Mouse (Mus musculus): ENCODE data around the gene Tmem59.
A peak's percentile ranks its signal among the peaks of the same experiment; 100 is the strongest.

The Tmem59 gene

DNA sequence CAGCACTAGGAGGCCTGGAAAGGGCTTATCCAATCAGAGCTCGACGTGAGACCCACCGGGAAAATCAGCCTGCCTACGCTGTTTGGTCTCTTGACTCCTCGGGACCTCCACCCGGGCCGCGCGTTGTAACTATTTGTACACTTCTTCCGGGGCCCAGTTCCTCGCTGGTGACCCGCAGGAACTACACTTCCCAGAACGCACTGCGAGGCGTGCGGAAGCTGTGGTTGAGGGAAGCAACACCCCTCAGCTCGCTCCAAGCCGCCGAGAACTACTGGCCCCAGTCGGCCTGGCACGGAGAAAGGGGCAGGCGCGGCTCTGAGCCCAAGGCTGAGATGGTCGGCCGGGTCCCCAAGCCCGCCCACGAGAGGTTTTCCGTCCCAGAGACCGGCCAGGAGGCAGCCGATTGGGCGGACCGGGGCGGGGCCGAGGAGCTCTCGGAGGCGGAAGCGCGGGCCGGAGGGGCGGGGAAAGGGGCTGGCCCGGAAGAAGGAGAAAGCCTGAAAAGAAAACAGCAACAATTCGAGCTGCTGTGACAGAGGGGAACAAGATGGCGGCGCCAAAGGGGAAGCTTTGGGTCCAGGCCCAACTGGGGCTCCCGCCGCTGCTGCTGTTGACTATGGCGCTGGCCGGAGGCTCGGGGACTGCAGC, at the start of gene Tmem59:
Tmem59 (plus strand) TSS at position 218 of the 648 bp plus-strand sequence.
- peak; percentile 96 for DNase-seq (ENCODE audit: low spot score)

DNA sequence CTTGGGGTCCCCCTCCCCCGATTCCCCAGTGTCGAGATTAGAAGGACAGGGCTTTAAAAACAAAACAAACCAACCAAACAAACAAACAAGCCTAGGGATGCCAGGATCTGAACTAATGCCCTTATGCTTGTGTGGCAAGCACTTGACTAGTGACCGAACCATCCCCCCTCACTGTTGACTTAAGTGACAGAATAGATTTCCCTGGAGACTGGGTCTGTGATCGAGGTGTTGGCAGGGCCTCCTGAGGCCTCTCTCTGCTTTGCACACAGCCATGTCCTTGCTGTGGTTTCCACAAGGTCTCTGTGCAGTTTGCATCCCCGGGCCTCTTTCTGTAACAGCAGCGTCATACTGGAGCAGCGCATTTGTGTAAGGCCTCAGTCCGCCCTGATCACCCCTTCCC, 48.8 kb upstream of the Tmem59 start:
- DNase-seq (ENCODE audit: low spot score), result no peak

DNA sequence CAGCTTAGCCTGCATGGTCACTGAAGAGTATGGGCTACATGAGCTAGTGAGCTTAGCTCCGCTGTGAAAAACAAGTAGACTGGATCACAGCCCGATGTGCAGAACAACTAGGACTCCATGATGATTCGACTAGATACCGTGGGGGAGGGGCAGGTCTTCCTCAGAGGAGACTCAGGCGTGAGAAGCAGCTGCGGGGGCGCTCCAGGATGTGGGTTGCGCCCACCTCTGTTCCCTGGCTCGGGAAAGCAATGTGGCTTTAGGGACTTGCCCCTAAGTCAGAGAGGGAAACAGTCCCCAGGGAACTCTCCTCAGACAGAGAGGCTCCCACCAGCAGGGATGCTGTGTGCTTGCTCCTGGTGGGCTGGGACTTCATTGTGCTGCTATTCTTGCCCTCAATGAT, 47.7 kb upstream of the Tmem59 start:
- DNase-seq (ENCODE audit: low spot score), result peak; percentile 39

DNA sequence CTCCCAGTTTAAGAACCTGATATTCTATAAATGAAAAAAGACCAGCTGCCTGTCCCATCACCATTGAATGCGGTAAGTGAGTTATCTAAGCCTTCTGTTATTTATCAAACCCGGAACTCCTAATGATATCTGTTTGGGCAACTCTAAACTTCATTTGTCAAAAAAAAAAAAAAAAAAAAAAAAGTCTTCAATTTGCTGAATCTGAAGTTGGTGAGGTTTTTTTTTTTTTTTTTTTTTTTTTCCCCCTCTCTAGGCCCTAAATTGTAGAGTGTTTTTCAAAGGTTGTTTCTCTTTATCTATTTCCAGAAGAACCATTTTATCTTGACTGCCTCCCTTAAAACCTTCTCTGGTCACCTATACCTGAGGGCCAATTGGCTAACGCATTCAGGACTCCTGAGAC, 43.3 kb upstream of the Tmem59 start:
- no peak for DNase-seq (ENCODE audit: low spot score)

DNA sequence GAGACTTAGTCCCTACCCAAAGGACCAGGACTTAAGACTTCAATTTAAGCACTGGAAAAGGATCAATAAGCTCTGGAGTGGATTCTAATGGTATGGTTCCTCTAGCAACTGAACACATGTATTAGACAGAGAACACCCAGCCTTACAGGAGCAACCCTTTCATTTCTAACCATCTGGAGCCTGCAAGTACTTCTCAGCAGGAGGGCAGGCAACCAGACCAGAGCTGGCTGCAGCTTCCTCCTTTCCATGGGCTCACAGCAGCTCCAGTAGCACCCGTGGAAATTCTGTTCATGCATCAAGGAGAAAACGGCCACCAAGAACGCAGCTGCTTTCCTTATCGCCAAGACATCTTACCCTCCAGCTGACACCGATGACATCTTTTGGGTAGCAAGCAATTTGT, 42.5 kb upstream of the Tmem59 start:
- DNase-seq (ENCODE audit: low spot score), result no peak

DNA sequence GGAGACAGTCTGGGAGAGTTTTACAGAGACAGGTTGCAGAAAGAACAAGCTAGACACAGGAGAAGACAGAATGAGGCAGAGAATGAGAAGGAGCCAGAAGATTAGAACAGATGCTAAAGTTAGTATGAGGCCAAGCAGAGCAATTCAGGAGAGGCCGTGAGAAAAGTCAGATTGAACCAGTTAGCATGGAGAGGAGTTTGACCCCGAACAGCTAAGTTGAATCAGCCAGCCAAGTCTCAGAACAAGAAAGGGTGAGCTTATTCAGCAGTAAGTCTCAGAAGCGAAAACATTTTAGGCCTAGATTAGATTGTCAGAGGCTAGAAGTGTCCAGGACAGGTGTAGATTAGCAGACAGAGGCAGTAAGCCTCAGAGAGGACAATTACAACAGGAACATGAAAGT, 41.7 kb upstream of the Tmem59 start:
- DNase-seq (ENCODE audit: low spot score), result no peak

DNA sequence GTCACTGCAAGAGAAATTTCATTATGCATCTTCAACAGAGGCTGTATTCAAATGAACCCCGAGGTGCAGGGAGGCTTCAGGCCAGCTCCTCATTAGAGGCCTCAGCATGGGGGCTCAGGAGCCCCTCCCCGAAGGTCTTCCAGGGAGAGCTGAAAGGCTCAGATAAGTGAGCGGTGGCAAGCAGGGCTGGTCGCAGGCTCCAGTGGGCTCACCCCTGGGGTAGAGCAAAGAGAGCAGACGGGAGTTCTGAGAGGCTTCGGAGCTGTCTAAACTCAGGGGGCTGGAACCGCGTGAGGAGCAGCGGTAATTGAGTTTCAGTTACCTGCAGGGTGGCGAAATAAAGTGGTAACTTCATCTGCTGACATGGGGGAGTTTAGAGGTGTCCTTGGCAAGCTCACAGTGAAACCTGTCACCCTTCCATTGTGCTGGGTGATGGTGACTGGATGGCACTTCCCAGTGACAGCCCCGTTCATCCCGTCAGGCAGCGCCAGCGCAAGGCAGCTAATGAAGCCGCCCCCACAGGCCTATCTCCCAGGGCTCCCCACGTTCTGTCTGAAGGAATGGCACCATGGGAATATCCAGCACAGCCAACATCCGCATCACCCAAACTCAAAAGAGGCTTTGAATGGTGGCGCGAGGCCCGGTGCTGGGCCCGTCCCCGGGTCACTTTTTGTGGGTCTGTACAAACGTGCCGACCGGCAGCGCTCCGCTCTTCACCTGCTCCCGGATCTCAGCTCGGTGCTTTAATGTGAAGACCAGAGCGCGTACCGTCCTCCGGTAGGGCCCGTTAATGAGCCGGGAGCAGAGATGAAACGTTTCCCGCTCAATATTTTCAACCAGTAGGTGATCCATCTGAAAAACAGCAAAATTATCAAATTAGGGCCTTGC, 39.0 kb upstream of the Tmem59 start:
- DNase-seq (ENCODE audit: low spot score), result no peak

DNA sequence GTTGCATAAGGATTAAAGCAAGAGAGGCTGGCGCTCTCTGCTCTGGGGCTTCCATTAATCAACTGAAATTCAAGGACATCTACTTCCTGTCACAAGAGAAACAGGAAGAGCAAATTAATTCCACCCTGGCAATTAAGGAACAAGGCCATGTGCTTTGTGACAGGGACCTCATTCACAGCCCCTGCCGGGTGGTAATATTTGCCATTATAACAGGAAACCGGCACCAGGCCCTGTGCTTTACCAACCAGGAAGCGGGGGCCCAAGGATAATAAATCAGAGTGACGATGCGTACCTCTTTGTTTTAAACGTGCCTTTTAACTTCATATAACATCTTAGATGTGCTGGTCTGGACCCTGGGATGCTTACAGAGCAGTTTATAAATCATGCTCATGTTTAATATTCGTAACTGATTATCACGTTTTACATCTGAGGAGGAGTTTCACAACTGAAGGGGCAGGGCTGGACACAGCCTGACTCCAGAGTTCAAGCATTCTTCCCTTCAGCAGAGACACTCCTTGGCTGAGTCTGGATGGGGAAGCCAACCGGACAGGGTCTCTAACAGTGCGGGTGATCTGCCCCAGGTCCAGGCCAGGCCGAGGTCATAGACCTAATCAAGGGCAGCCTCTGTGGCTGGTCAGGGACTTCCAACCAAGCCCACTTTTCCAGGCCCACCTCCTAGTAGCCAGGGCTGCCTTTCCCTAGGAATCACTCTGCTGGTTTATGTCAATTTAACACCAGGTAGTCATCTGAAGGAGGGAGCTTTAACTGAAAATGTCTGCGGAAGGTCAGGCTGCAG, 38.2 kb upstream of the Tmem59 start:
- DNase-seq (ENCODE audit: low spot score), result no peak

DNA sequence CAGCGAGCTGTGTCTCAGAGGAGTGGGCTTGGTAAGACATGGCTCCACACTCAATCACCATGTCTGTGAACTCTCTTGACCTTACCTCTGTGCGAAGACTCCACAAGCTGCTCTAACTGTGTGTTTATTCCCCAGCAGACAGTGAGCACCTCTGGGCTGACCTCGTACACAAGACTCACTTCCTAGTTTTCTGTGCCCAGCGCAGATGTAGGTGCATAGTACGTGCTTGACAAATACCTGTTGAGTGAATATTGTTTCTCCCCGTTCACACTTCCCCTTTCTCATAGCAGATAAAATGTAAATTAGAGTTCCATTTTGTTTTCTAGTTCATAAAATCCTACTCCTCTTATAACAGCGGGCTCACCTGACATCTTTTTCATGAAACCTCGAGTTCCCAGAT, 34.7 kb upstream of the Tmem59 start:
- DNase-seq (ENCODE audit: low spot score), result no peak

DNA sequence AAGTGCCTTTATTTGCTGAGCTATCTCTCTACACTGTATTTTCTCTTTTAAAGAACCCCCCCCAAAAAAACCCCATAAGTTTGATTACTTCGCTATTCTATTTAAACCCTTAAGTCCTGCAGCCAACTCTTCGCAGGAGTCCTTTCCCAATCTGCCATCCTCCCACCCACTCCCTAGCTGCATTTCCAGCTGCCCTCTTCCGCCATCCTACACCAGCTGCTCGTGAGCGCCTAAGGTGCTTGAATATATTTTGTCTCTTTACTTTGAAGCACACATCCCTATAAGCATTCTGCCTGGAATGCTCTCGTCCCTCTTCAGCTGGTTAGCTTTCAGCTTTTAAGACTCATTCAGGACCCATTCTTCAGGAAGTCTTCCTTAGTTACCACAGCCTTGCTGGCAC, 27.2 kb upstream of the Tmem59 start:
- no peak for DNase-seq (ENCODE audit: low spot score)

DNA sequence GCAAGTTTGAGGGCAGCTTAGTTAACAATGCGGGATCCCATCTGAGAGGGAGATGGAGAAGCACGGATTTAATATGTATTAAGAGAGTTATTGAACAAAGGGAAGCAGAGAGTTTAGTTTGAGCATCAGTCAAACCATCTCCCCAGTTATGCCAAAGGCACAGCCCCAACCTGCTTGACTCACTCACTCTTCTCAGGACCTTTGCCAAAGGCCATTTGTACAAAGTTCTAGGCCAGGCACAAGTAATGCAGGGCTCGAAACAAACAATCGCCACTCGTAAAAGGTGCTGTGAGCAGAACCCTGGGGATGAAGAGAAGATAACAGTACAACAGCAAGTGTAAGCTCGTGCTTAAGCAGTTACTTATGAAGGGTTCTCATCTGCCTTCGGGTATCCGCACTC, 25.6 kb upstream of the Tmem59 start:
- DNase-seq (ENCODE audit: low spot score), result no peak

DNA sequence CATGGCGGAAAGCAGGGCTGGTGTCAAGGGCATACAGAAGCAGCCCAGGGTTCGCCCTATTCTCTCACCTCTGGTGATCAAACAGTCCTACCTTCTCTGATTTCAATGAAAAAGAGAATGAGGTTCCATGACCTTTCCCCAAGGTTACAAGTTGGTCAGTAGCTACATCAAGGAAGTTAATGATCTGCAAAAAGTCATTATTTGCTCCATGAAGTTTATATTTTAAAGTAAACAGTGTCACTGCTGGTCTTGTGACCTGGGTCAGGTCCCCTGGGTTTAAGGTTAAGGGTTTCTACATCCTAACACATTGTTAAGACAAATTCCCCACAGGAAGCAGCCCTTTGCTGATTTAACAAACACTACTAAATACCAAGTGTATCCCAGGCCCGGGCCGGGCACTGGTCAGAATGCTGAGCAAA, 21.2 kb upstream of the Tmem59 start:
- DNase-seq (ENCODE audit: low spot score), result no peak

DNA sequence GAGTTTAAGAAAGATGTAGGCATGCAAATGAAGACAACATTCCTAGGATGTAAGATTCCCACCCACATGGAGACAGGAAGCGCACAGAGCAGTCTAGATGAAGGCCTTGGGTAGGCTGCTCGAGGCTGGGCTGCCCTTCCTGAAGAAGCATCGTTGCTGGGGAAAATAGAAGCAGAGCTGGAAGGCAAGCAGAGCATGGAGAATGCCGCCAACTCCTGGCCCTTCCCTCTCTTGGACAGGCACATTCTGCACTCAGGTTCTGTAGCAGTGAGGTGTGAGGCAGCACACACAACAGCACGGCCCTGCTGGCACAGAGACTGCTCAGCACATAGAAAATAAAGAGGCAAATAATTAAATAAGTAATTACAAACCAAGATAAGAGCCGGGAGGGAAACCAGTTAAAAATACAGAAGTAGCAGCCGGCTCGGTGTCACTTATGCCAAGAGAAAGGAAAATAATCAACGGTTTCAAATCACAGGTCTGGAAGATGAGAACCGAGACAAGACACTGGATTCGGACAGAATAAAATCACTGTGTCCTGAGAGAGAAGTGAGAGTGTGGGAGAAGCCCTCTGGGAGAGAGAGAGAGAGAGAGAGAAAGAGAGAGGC, 18.9 kb upstream of the Tmem59 start:
- no peak for DNase-seq (ENCODE audit: low spot score)

DNA sequence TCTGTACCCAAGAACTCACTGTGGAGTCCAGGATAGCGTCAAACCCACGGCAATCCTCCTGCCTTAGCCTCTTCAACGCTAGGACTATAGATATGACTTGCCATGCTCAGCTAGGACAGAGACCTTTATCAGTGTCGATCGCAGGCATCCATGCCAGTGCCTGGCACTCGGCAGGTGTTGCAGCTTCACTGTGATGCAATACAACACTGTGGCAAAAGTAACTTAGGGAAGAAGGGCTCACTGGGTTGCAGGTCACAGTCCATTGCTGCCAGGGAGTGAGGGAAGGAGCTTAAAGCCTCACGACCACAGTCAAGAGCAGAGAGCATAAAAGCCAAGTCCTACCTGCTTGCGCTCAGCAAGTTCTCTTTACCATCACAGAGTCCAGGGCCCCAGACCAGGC, 18.0 kb upstream of the Tmem59 start:
- DNase-seq (ENCODE audit: low spot score), result no peak

DNA sequence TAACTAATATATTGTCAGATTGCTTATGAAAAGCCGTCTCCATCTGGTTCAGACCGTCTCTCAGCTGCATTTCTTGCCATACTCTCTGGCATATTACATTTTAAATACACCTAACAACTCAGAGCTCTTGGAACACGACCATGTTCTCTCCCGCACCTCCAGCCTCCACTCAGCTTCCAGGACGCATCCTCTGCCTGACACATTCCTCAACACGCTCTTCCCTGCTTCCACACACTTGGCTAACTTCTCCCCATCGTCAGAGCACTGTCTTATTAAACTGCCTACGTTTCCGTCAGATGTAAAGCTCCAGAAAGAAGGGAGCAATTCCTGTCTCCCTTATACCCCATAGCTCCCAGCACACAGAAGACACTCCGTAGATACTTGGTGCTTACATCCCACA, 14.9 kb upstream of the Tmem59 start:
- DNase-seq (ENCODE audit: low spot score), result no peak

DNA sequence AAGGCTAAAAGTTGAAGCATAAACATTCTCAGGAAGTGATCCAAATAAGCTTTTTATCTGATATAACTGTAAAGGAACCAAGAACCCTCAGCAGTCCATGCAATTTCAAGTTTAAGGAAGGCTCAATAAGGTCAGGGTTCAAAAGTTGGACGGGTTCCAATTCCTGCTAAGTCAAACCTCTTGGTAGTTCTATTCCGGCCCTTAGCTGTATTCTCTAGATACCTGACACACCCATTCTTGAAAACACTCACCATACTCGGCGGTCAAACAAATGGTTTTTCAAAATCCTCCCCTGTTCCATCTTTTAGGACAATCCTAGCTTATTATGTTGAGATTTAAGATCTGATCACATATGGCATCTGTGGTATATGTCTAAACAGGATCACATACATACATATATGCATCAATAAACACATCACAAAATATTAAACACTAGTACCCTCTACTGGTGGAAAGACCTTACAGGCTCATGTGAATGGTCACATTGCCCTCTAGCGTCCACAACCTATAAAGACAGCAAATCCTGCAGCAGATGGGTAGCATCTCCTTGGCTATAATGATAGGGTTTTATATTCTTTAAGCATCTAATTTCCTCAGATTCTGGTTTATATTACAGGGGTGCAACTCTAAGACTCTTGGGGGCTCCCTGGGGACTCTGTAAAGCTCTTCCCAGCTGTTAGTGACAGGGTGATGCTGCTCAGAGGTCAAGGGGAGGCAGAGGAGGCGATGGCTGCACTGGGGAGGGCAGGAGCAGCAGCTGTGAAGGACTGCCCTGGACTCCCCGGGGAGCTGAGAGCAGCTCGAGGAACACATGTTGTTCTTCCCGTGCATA, 14.2 kb upstream of the Tmem59 start:
- peak; percentile 34 for DNase-seq (ENCODE audit: low spot score)

DNA sequence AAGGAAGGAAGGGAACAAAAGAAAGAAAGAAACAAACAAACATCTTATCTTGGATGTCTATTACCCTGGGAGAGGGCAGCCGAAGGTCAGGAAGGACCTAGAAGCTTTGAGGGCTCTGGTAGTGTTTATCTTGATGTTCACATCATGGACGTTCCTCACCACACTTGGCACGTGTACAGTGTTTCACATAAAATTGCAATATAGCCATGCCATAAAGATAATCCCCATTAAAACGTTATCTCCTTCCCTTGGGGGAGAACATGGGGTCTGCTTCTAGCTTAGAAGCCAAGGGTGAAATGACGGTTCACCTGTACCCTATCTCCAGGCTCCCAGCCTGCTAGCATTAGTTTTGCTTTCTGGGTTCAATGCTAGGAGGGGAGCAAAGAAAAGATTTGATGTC, 11.5 kb upstream of the Tmem59 start:
- DNase-seq (ENCODE audit: low spot score), result no peak

DNA sequence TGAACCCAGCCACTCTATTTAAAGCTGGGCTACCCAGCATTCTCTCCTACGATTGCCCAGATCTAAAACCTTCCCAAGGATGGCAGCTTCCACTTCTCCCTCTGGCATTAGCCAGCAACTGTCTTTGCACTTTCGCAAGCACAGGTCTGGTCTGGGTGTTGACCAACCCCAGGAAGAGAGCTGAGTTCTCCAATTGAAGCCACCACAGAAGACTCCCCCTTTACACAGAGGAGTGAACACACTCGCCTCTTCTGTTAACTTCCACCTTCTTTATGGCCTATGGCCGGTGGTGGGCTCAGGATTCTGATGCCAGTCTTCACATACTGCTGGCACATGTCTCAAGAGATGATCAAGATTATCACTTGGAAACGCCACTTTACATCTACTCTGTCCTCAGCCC, 10.4 kb upstream of the Tmem59 start:
- no peak for DNase-seq (ENCODE audit: low spot score)

DNA sequence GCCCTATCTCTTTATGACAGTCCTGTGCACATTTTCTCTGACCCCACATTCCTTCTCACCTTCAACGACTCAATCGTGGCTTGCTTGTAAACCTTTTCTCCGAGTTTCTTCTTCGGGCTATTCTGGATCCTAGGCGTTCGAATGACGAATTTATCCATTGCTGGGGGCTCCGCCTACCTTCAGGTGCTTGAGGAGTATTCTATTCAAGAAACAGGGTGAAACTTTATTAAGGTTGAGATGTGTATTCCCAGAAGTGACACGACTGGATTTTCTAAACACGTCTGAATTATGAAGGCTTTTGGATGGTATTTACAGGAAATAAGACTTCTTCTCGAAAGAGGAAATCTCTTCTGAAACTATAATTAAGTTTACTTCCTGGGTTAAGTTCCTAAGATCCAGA, 693 bp upstream of the Tmem59 start:
- no peak for DNase-seq (ENCODE audit: low spot score)

DNA sequence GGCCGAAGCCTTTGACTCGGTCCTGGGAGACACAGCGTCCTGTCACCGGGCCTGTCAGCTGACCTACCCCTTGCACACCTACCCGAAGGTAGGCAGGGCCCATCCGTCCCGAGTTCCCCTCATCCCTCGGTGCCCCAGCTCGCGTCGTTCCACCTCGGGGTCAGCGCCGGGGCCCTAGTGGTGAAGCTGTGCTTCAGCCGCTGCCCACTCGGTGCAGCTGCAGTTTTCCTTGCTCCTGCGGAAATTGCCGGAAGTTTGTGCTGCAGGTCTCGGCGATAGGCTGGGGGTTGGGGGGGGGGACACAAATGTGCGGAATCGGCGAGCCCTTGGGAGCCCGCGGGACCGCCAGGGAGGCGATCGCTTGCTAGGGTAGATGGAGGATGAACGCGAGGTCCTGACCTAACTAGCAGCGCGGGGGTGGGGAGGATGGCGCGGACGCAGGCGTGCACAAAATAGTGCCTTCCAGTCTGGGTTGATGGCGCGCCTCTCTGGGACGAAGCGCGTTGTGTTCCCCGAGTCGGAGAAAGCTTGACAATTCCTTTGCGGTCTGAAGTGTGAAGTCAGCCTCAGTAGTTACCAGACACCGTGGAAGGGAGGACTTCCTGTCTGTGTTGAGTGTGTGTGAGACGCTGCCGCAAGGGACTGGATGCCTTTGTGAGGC, 761 bp downstream of the Tmem59 start, which contains the start of gene Tceanc2:
Tceanc2 (minus strand) TSS at position 287 of the 661 bp plus-strand sequence.
- DNase-seq (ENCODE audit: low spot score), result peak; percentile 61

DNA sequence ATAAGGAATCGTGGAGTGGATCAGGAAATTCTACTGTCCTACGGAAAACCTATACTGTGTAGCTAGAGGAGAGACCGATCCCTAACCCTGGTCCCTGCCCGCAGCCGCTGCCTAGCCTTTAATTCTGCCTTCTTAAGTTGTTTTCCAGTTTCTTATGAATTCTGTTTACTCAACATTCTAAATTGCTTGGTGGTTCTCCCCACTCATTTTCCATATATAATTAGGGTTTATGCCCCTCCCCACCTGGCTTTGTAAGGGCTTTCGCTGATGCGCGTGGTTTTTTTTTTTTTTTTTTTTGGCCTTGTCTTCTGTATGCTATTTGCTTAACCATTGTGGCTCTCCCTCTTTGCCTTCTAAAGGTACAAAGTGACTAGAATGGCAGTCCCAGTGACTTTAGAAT, 1.4 kb downstream of the Tmem59 start:
- no peak for DNase-seq (ENCODE audit: low spot score)
